Mouse (Mus musculus): ENCODE measurements around the gene Gm10277. TPM values are rescaled to one million over a fixed set of nuclear protein-coding genes. Genes with fewer than 3 reads are reported as not detected.

The Gm10277 gene
- polyA plus RNA-seq, 1 experiment from 2014 or later, result 1.8 TPM

GRCm38 (mm10) chr11:77795216-77795615 lies 7.7 kb upstream of the Gm10277 start:
- Histone ChIP-seq H3K27me3 (no peaks in the 10 kb centered on the region), H3K27ac (no peak overlapping the region), H3K4me2 (no peak overlapping the region), H3K36me3 (no peaks in the 10 kb centered on the region), H3K4me1 (peaks cover 41% of the 10 kb centered on the region), H3K4me3 (no peak overlapping the region), H3K9me3 (no peaks in the 10 kb centered on the region), H3K9ac (no peak overlapping the region)
- 84% methylated on average over 5 of the region's 5 CpGs for WGBS
- no peak for ATAC-seq (ENCODE audit: insufficient number of reproducible peaks, insufficient read depth, low FRiP score, low TSS enrichment, low read depth)

- no peaks in the 10 kb centered on the region for H3K9me3 ChIP-seq
- no peaks in the 10 kb centered on the region for H3K36me3 ChIP-seq
- peak overlapping the region; percentile 73 for H3K9ac ChIP-seq
- H3K27me3 ChIP-seq, result no peaks in the 10 kb centered on the region
- no peak overlapping the region for H3K27ac ChIP-seq
- peak overlapping the region; percentile 52 for H3K4me3 ChIP-seq
- ATAC-seq (ENCODE audit: insufficient number of reproducible peaks, insufficient read depth, low FRiP score, low TSS enrichment, low read depth), result peak; percentile 86
- peak overlapping the region; percentile 80 for H3K4me2 ChIP-seq
- peaks cover 35% of the 10 kb centered on the region for H3K4me1 ChIP-seq
- 4% methylated on average over 19 of the region's 19 CpGs for WGBS
Observed at GRCm38 (mm10) chr11:77793238-77793930, 5.8 kb upstream of the Gm10277 start.

DNA sequence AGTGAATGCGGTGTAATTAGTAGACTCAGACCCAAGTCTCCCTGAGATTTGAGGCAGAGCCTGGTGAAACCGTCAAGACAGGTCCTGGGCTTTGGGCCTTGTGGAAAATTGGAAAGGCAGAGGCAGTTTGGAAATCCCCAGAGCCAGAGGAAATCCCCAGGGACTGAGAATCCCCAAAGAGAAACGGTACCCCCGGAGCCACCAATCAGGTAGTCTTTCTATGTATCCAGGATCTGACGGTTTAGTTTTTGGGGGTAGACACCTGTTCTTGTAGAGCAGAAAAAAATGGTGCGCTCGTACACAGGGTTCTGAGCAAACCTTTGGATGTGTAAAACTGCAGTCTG lies 5.0 kb upstream of the Gm10277 start:
- H3K9me3 ChIP-seq, result no peaks in the 10 kb centered on the region
- H3K9ac ChIP-seq, result peak overlapping the region; percentile 57; the same call in 1 of the 2 replicates
- peak overlapping the region; percentile 79 for H3K27ac ChIP-seq
- 54% methylated on average over 7 of the region's 7 CpGs for WGBS
- no peaks in the 10 kb centered on the region for H3K36me3 ChIP-seq
- H3K4me2 ChIP-seq, result peak overlapping the region; percentile 80
- no peak overlapping the region for H3K4me3 ChIP-seq
- H3K27me3 ChIP-seq, result no peaks in the 10 kb centered on the region
- H3K4me1 ChIP-seq, result peaks cover 35% of the 10 kb centered on the region
- ATAC-seq (ENCODE audit: insufficient number of reproducible peaks, insufficient read depth, low FRiP score, low TSS enrichment, low read depth), result no peak

- peak overlapping the region; percentile 79 for H3K27ac ChIP-seq
- WGBS, result 34% methylated on average over 12 of the region's 12 CpGs
- peak overlapping the region; percentile 57 for H3K9ac ChIP-seq
- peak overlapping the region; percentile 80 for H3K4me2 ChIP-seq
- no peak overlapping the region for H3K4me3 ChIP-seq
- H3K9me3 ChIP-seq, result no peaks in the 10 kb centered on the region
- peaks cover 35% of the 10 kb centered on the region for H3K4me1 ChIP-seq
- no peaks in the 10 kb centered on the region for H3K27me3 ChIP-seq
- no peak for ATAC-seq (ENCODE audit: insufficient number of reproducible peaks, insufficient read depth, low FRiP score, low TSS enrichment, low read depth)
- H3K36me3 ChIP-seq, result no peaks in the 10 kb centered on the region
Observed at GRCm38 (mm10) chr11:77791752-77792565, 4.4 kb upstream of the Gm10277 start.

DNA sequence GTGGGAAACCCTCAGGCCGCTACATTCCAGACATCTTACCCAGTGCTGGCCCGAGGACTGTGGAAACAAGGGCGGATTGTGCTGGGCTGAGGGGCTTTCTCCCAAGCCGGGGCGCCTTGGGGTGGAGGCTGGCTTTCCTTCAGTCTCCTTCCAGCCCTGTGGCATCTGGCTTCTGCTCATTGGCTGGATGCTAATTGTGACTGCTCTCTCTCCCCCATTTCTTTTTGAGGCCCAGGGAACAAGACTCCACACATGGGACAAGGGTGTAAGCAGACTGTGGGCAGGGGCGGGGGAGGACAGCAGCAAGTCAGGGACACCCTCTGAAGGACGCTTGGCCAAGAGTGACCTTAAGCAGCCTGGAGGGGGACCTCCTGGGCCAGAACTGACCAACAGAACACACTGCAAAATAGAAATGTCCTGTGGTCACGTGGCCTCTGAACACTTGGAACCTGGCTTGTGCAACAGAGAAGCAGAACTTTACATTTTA lies 3.7 kb upstream of the Gm10277 start:
- Histone ChIP-seq H3K4me2 (peak overlapping the region; percentile 80), H3K9ac (peak overlapping the region; percentile 57; the same call in 1 of the 2 replicates), H3K9me3 (no peaks in the 10 kb centered on the region), H3K4me1 (peaks cover 37% of the 10 kb centered on the region), H3K27me3 (no peaks in the 10 kb centered on the region), H3K36me3 (no peaks in the 10 kb centered on the region), H3K4me3 (no peak overlapping the region), H3K27ac (peak overlapping the region; percentile 79)
- 17% methylated on average over 8 of the region's 8 CpGs for WGBS
- ATAC-seq (ENCODE audit: insufficient number of reproducible peaks, insufficient read depth, low FRiP score, low TSS enrichment, low read depth), result peak; percentile 52

GRCm38 (mm10) chr11:77790286-77790685 lies 2.7 kb upstream of the Gm10277 start:
- WGBS, result 37% methylated on average over 9 of the region's 9 CpGs
- Histone ChIP-seq H3K36me3 (no peaks in the 10 kb centered on the region), H3K9me3 (no peaks in the 10 kb centered on the region), H3K4me1 (peaks cover 47% of the 10 kb centered on the region), H3K27ac (peak overlapping the region; percentile 79), H3K9ac (no peak overlapping the region), H3K4me2 (no peak overlapping the region), H3K27me3 (no peaks in the 10 kb centered on the region), H3K4me3 (no peak overlapping the region)
- ATAC-seq (ENCODE audit: insufficient number of reproducible peaks, insufficient read depth, low FRiP score, low TSS enrichment, low read depth), result no peak

- Histone ChIP-seq H3K4me2 (no peak overlapping the region), H3K4me1 (peaks cover 55% of the 10 kb centered on the region), H3K27ac (no peak overlapping the region), H3K36me3 (no peaks in the 10 kb centered on the region), H3K9me3 (no peaks in the 10 kb centered on the region), H3K27me3 (no peaks in the 10 kb centered on the region), H3K4me3 (no peak overlapping the region), H3K9ac (no peak overlapping the region)
- no peak for ATAC-seq (ENCODE audit: insufficient number of reproducible peaks, insufficient read depth, low FRiP score, low TSS enrichment, low read depth)
- 77% methylated on average over 5 of the region's 5 CpGs for WGBS
Observed at GRCm38 (mm10) chr11:77789512-77789911, 2.0 kb upstream of the Gm10277 start.

- Histone ChIP-seq H3K36me3 (peaks cover 6% of the 10 kb centered on the region), H3K4me3 (no peak overlapping the region), H3K4me2 (peak overlapping the region; percentile 9; the same call in 1 of the 2 replicates), H3K9me3 (no peaks in the 10 kb centered on the region), H3K9ac (peak overlapping the region; percentile 44; the same call in 1 of the 2 replicates), H3K27me3 (no peaks in the 10 kb centered on the region), H3K27ac (peak overlapping the region; percentile 92), H3K4me1 (peaks cover 48% of the 10 kb centered on the region)
- WGBS, result 62% methylated on average over 6 of the region's 7 CpGs
- no peak for ATAC-seq (ENCODE audit: insufficient number of reproducible peaks, insufficient read depth, low FRiP score, low TSS enrichment, low read depth)
Observed at GRCm38 (mm10) chr11:77785768-77786561, 1.6 kb downstream of the Gm10277 start.

- no peaks in the 10 kb centered on the region for H3K9me3 ChIP-seq
- peaks cover 12% of the 10 kb centered on the region for H3K36me3 ChIP-seq
- H3K4me1 ChIP-seq, result peaks cover 42% of the 10 kb centered on the region
- no peaks in the 10 kb centered on the region for H3K27me3 ChIP-seq
- WGBS, result 12% methylated on average over 5 of the region's 5 CpGs
- no peak for ATAC-seq (ENCODE audit: insufficient number of reproducible peaks, insufficient read depth, low FRiP score, low TSS enrichment, low read depth)
- 0 out of 2 replicates have a peak overlapping the region, but pooled peaks have one; percentile 9 for H3K4me2 ChIP-seq
- peak overlapping the region; percentile 44 for H3K9ac ChIP-seq
- H3K4me3 ChIP-seq, result no peak overlapping the region
- peak overlapping the region; percentile 92 for H3K27ac ChIP-seq
Observed at GRCm38 (mm10) chr11:77785396-77785767, 2.2 kb downstream of the Gm10277 start.

DNA sequence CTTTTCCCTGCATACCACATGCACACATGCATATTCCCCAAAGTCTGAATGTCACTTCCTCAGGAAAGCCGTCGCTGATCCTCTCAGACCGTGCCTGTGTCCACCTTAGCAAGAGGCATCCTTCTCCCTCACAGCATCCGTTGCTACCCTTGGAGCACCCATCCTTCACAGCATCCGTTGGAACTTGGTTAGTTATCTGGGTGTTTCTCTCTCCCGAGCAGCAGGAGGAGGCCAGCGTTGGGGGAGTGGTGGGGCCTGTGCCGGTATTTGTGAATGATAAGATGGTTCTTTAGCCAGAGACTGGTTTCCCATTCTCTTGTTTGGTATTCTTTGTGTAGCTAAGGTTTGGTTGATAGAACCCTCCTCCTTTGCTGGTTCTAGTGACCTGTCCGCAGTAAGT lies 2.7 kb downstream of the Gm10277 start:
- Histone ChIP-seq H3K4me2 (no peak overlapping the region), H3K36me3 (peaks cover 12% of the 10 kb centered on the region), H3K4me3 (no peak overlapping the region), H3K27me3 (no peaks in the 10 kb centered on the region), H3K27ac (peak overlapping the region; percentile 92), H3K9ac (0 out of 2 replicates have a peak overlapping the region, but pooled peaks have one; percentile 32), H3K4me1 (peaks cover 37% of the 10 kb centered on the region), H3K9me3 (no peaks in the 10 kb centered on the region)
- ATAC-seq (ENCODE audit: insufficient number of reproducible peaks, insufficient read depth, low FRiP score, low TSS enrichment, low read depth), result no peak
- WGBS, result 87% methylated on average over 9 of the region's 9 CpGs
